Mouse (Mus musculus): ENCODE results near the gene Shisa9. TPM values are rescaled to one million over a fixed set of nuclear protein-coding genes. Genes with fewer than 3 reads are reported as not detected.

Shisa9 gene
- total and polyA plus RNA-seq, 3 experiments, result 0.25 TPM; not detected in 2

DNA sequence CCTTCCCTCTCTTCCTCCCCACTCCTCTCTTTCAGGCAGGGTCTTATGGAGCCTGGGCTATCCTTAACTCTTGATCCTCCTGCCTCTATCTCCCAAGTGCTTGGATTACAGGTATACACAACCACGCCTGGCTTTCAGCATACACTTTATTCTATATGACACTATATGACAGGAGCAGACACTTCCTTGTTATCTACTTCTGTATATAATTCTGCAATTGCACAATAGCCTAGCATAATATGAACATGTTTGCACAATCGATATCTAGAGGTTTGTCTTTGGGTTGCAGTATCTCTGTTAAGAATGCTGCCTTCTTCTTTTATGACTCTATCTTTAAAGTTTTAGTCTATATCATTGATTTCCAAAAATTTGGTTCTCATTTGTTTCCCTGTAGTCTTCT lies 230.1 kb downstream of the Shisa9 start:
- 90% methylated on average over 2 of the region's 2 CpGs for WGBS
- Histone ChIP-seq H3K79me2 (replicated peaks; ENCODE audit: control insufficient read depth, insufficient read depth, low read length) (no peaks in the 10 kb centered on the region), H3K4me1 (ENCODE audit: control insufficient read depth, insufficient read depth, low read length) (no peaks in the 10 kb centered on the region), H3K27me3 (ENCODE audit: control insufficient read depth, insufficient read depth, low read length) (no peaks in the 10 kb centered on the region), H3K27ac (no peak overlapping the region), H3K4me3 (no peak overlapping the region), H3K36me3 (ENCODE audit: control insufficient read depth, insufficient read depth, low read length) (no peaks in the 10 kb centered on the region), H3K9ac (ENCODE audit: low read depth, low read length) (no peak overlapping the region)
- intact Hi-C loops (cut with DNase I), result no loop called here
- no peak for DNase-seq
- TF ChIP-seq CTCF (IDR thresholded peaks at IDR 0.05) (no peak), EP300 (IDR thresholded peaks at IDR 0.05; ENCODE audit: insufficient read depth, low read depth, low read length) (no peak), POLR2A (IDR thresholded peaks at IDR 0.05; ENCODE audit: insufficient read depth, low read depth, low read length) (no peak)

DNA sequence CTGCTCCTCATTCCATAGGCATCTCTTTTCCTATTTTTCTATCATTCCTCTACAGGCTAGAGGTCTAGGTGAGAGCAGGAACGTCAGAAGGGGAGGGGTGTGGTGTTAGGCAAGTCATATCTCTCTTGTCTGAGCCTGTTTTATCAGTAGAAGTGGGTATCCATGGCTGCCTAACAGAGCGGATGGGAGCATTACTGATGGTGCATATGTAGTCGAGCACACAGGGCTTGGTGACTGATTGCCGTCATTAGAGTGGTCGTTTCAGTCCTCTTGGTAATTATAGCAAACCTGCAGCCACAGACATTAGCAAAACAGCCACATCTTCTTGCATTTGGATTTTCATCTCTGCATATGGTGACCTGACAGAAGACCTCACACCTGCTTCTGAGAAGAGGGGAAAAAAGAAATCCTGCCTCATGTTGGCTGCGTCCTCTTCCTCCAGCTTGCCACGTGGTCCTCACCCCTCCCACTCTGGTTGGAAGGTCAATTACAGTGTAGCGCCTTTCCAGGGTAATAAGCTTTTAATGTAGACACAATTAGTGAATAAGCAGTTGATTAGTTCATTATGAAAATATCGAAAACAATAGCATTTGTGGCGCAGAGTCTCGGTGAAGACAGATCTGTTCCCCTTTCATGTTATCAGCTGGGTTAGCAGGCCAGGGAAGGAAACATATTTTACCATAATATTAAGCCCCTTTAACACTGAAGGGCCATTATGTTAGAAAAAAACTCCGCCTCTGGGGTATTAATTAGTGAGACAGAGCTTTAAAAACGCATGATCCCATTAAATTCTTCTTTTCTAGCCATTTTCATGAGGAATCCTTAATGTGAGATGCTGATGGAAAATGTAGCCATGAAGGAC lies 233.6 kb downstream of the Shisa9 start:
- no peaks in the 10 kb centered on the region for H3K36me3 ChIP-seq (ENCODE audit: control insufficient read depth, insufficient read depth, low read length)
- H3K4me3 ChIP-seq, result no peak overlapping the region
- H3K79me2 ChIP-seq (replicated peaks; ENCODE audit: control insufficient read depth, insufficient read depth, low read length), result no peaks in the 10 kb centered on the region
- intact Hi-C loops (cut with DNase I), result no loop called here
- no peak for DNase-seq
- no peak overlapping the region for H3K27ac ChIP-seq
- TF ChIP-seq POLR2A (IDR thresholded peaks at IDR 0.05; ENCODE audit: insufficient read depth, low read depth, low read length) (no peak), EP300 (IDR thresholded peaks at IDR 0.05; ENCODE audit: insufficient read depth, low read depth, low read length) (no peak), CTCF (IDR thresholded peaks at IDR 0.05) (no peak)
- no peak overlapping the region for H3K9ac ChIP-seq (ENCODE audit: low read depth, low read length)
- 71% methylated on average over 13 of the region's 13 CpGs for WGBS
- H3K27me3 ChIP-seq (ENCODE audit: control insufficient read depth, insufficient read depth, low read length), result no peaks in the 10 kb centered on the region
- H3K4me1 ChIP-seq (ENCODE audit: control insufficient read depth, insufficient read depth, low read length), result no peaks in the 10 kb centered on the region

DNA sequence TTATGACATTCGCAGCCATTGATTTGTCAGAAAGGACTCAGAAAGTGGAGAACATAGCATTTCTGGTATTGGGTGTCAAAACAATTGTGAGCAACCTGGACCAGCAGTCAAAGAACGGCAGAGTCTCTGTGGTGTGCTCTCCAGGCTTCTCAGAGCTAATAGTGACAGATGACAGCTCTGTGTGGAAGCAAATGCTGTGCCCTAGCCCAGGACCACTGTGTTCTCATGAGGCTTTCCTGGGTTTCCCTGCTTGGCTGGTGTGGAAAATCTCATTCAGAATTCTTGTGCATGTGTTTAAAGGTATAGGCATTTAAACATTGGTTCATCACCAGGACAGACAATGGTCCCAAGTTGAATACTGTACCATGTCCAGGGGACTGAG lies 234.2 kb downstream of the Shisa9 start:
- no peak for DNase-seq
- Histone ChIP-seq H3K4me1 (ENCODE audit: control insufficient read depth, insufficient read depth, low read length) (no peaks in the 10 kb centered on the region), H3K27ac (no peak overlapping the region), H3K36me3 (ENCODE audit: control insufficient read depth, insufficient read depth, low read length) (no peaks in the 10 kb centered on the region), H3K9ac (ENCODE audit: low read depth, low read length) (no peak overlapping the region), H3K4me3 (no peak overlapping the region), H3K79me2 (replicated peaks; ENCODE audit: control insufficient read depth, insufficient read depth, low read length) (no peaks in the 10 kb centered on the region), H3K27me3 (ENCODE audit: control insufficient read depth, insufficient read depth, low read length) (no peaks in the 10 kb centered on the region)
- 73% methylated on average over 2 of the region's 2 CpGs for WGBS
- TF ChIP-seq POLR2A (IDR thresholded peaks at IDR 0.05; ENCODE audit: insufficient read depth, low read depth, low read length), result no peak
- no peak for TF ChIP-seq EP300 (IDR thresholded peaks at IDR 0.05; ENCODE audit: insufficient read depth, low read depth, low read length)
- TF ChIP-seq CTCF (IDR thresholded peaks at IDR 0.05), result no peak
- intact Hi-C loops (cut with DNase I), result no loop called here

DNA sequence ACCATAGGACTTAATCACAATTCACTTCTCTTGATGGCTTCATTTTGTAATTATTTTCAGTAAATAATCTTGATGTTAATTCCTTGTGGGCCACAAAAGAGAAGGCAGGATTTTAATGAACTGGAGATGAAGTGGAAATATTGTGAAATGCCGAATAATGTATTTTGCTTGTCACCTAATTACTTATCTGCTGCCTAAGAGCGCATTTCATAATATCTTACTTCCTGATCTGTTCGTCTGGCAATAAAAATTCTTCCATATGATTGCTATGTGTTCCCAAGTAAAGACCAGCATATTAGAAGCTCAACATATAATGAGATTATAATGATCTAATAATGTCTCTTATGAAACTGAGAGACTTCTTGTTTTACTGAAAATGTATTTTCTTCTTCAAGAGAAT lies 235.9 kb downstream of the Shisa9 start:
- 78% methylated on average over 3 of the region's 3 CpGs for WGBS
- H3K27me3 ChIP-seq (ENCODE audit: control insufficient read depth, insufficient read depth, low read length), result no peaks in the 10 kb centered on the region
- H3K9ac ChIP-seq (ENCODE audit: low read depth, low read length), result no peak overlapping the region
- no peak for DNase-seq
- H3K4me3 ChIP-seq, result no peak overlapping the region
- no peaks in the 10 kb centered on the region for H3K4me1 ChIP-seq (ENCODE audit: control insufficient read depth, insufficient read depth, low read length)
- no peaks in the 10 kb centered on the region for H3K36me3 ChIP-seq (ENCODE audit: control insufficient read depth, insufficient read depth, low read length)
- no peak overlapping the region for H3K27ac ChIP-seq
- intact Hi-C loops (cut with DNase I), result no loop called here
- no peak for TF ChIP-seq EP300 (IDR thresholded peaks at IDR 0.05; ENCODE audit: insufficient read depth, low read depth, low read length)
- no peaks in the 10 kb centered on the region for H3K79me2 ChIP-seq (replicated peaks; ENCODE audit: control insufficient read depth, insufficient read depth, low read length)

DNA sequence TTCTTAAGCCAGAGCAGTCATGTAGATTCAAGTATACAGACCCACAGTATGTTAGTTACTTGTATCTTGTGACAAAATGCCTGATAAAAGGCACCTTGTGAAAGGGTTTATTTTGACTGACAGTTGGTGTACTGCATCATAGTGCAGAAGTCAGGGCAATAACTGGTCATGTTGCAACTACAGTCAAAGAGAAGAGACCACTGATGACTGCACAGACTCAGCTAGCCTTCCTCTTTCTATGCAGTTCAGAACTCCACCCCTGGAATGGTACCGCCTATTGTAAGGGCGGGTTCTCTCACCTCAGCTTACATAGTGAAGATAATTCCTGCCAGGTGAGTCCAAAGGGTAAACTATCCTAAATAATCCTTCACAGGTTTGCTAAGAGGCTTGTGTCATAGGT lies 239.6 kb downstream of the Shisa9 start:
- intact Hi-C loops (cut with DNase I), result no loop called here
- WGBS, result 94% methylated on average over 2 of the region's 2 CpGs
- no peak overlapping the region for H3K9ac ChIP-seq (ENCODE audit: low read depth, low read length)
- TF ChIP-seq CTCF (IDR thresholded peaks at IDR 0.05) (no peak), EP300 (IDR thresholded peaks at IDR 0.05; ENCODE audit: insufficient read depth, low read depth, low read length) (no peak), POLR2A (IDR thresholded peaks at IDR 0.05; ENCODE audit: insufficient read depth, low read depth, low read length) (no peak)
- H3K79me2 ChIP-seq (replicated peaks; ENCODE audit: control insufficient read depth, insufficient read depth, low read length), result no peaks in the 10 kb centered on the region
- no peaks in the 10 kb centered on the region for H3K4me1 ChIP-seq (ENCODE audit: control insufficient read depth, insufficient read depth, low read length)
- H3K4me3 ChIP-seq, result no peak overlapping the region
- no peak overlapping the region for H3K27ac ChIP-seq
- no peaks in the 10 kb centered on the region for H3K36me3 ChIP-seq (ENCODE audit: control insufficient read depth, insufficient read depth, low read length)
- DNase-seq, result no peak
- no peaks in the 10 kb centered on the region for H3K27me3 ChIP-seq (ENCODE audit: control insufficient read depth, insufficient read depth, low read length)

DNA sequence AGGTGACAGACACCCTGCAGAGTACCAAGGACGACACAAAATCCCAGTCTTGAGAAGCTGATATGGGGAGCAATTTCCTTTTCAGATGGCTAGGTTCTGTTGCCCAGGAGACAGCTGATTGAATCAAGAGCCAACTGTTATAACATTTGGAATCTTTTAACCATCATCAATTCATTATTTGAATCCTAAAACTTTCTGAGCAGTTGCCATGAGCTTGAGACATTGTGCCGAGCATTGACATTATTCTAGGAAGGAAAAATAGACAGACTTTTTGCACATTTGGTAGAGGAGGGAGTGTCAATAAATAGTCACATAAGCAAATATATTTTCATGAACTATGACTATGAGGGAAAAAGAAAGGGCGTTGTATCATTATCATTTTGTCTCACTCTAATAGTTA lies 243.0 kb downstream of the Shisa9 start:
- Histone ChIP-seq H3K4me1 (ENCODE audit: control insufficient read depth, insufficient read depth, low read length) (no peaks in the 10 kb centered on the region), H3K36me3 (ENCODE audit: control insufficient read depth, insufficient read depth, low read length) (no peaks in the 10 kb centered on the region), H3K27me3 (ENCODE audit: control insufficient read depth, insufficient read depth, low read length) (no peaks in the 10 kb centered on the region), H3K27ac (no peak overlapping the region), H3K79me2 (replicated peaks; ENCODE audit: control insufficient read depth, insufficient read depth, low read length) (no peaks in the 10 kb centered on the region), H3K4me3 (no peak overlapping the region), H3K9ac (ENCODE audit: low read depth, low read length) (no peak overlapping the region)
- WGBS, result 60% methylated on average over 3 of the region's 3 CpGs
- DNase-seq, result no peak
- intact Hi-C loops (cut with DNase I), result no loop called here
- TF ChIP-seq POLR2A (IDR thresholded peaks at IDR 0.05; ENCODE audit: insufficient read depth, low read depth, low read length) (no peak), CTCF (IDR thresholded peaks at IDR 0.05) (no peak), EP300 (IDR thresholded peaks at IDR 0.05; ENCODE audit: insufficient read depth, low read depth, low read length) (no peak)

Data from heart, adult 2 months (tissue).